Mouse (Mus musculus): Measurements from ENCODE around the gene Filip1.

- TF ChIP-seq CTCF (IDR thresholded peaks at IDR 0.05; ENCODE audit: control insufficient read depth, insufficient read depth, low read length): no peak
- TF ChIP-seq POLR2A (IDR thresholded peaks at IDR 0.05; ENCODE audit: borderline replicate concordance, control insufficient read depth, low read depth, low read length): no peak
Measured at GRCm38 (mm10) chr9:79784934-79785793, 227.5 kb downstream of the Filip1 start.

Data from bone marrow, adult 2 months (tissue).